Mouse (Mus musculus) ES-E14 (cell line): Measurements from ENCODE around the gene Dab1. TPM values are rescaled to one million over a fixed set of nuclear protein-coding genes. Genes with fewer than 3 reads are reported as not detected.

Source experiments
- DNase-seq: peaks from one replicate; pipeline ENCODE4 v3.0.0-alpha.2; 2013; ENCODE audit warnings: low read depth, low spot score
- H3K27ac ChIP-seq: 2 replicates; pipeline ENCODE4 v1.5.1; 2012; ENCODE audit warnings: low read depth, mild to moderate bottlenecking, low read length, moderate library complexity, mixed read lengths; ENCODE audit not compliant: poor library complexity, insufficient read depth, severe bottlenecking
- H3K36me3 ChIP-seq: 2 replicates; pipeline ENCODE4 v1.6.1; 2012; ENCODE audit warnings: mild to moderate bottlenecking, low read length, moderate library complexity, mixed read lengths; ENCODE audit not compliant: control insufficient read depth, poor library complexity, insufficient read depth, severe bottlenecking
- H3K4me1 ChIP-seq, 2 experiments: fragments of 150-350 bp in 1 of 2; sonication (generic) in 1 of 2; 2 replicates each; pipeline ENCODE4 v1.6.1; 2012; ENCODE audit warnings: low read length in 2 of 2, mild to moderate bottlenecking in 1 of 2, mixed read lengths in 1 of 2; ENCODE audit not compliant: control insufficient read depth in 2 of 2, insufficient read depth in 2 of 2, poor library complexity in 1 of 2
- H3K4me3 ChIP-seq, 2 experiments: fragments of 150-350 bp in 1 of 2; sonication (generic) in 1 of 2; 2 replicates each; pipeline ENCODE4 v1.5.1; 2012; ENCODE audit warnings: low read length in 2 of 2, low read depth in 1 of 2, mild to moderate bottlenecking in 1 of 2, mixed read lengths in 1 of 2; ENCODE audit not compliant: insufficient read depth in 1 of 2, poor library complexity in 1 of 2, severe bottlenecking in 1 of 2
- H3K9ac ChIP-seq: 2 replicates; pipeline ENCODE4 v1.6.1; 2012; ENCODE audit warnings: low read depth, mild to moderate bottlenecking, low read length, mixed read lengths; ENCODE audit not compliant: poor library complexity, insufficient read depth, severe bottlenecking
- H3K9me3 ChIP-seq: fragments of 150-350 bp; sonication (generic); 2 replicates; pipeline ENCODE4 v1.6.1; 2012; ENCODE audit warnings: low read depth, mild to moderate bottlenecking, low read length; ENCODE audit not compliant: control insufficient read depth, insufficient read depth
- CHD2 ChIP-seq: IDR thresholded peaks from 2 replicates; pipeline ENCODE4 v1.6.1; 2014; ENCODE audit warnings: mild to moderate bottlenecking, low read depth, low read length, inconsistent platforms
- HCFC1 ChIP-seq: IDR thresholded peaks from 2 replicates; pipeline ENCODE4 v1.6.1; 2012; ENCODE audit warnings: low read length, inconsistent platforms, borderline replicate concordance; ENCODE audit not compliant: insufficient read depth
- MAFK ChIP-seq: IDR thresholded peaks from 2 replicates; pipeline ENCODE4 v1.6.1; 2014; ENCODE audit warnings: mild to moderate bottlenecking, low read depth, low read length, inconsistent platforms; ENCODE audit not compliant: insufficient read depth
- ZC3H11A ChIP-seq: IDR thresholded peaks from 2 replicates; pipeline ENCODE4 v1.6.1; 2012; ENCODE audit warnings: low read depth, mild to moderate bottlenecking, inconsistent platforms, low read length, borderline replicate concordance
- ZNF384 ChIP-seq: IDR thresholded peaks from 2 replicates; pipeline ENCODE4 v1.6.1; 2012; ENCODE audit warnings: low read depth, low read length, inconsistent platforms
- in situ Hi-C, 2 experiments: fragments of 600-800 bp; cut with MboI; formaldehyde crosslinking; loops; one replicate each; pipeline ENCODE4 v1.15.1; 2025; ENCODE audit warnings: low sequenced_read_pairs in 2 of 2, inconsistent platforms in 1 of 2; ENCODE audit not compliant: unreplicated experiment in 2 of 2
- total RNA-seq: library from RNA; depleted of rRNA; stranded (reverse); fragments of 300-350 nt; gene quantifications from 2 replicates; pipeline ENCODE4 v1.2.3, GENCODE M21; 2012

Dab1 gene
- total RNA-seq, 1 experiment, result 7.9 TPM

GRCm38 (mm10) chr4:103822669-103823068, 203.5 kb downstream of the Dab1 start:
- DNase-seq, result no peak
- TF ChIP-seq ZNF384 (no peak), ZC3H11A (no peak), MAFK (no peak), CHD2 (no peak), HCFC1 (no peak)
- in situ Hi-C loops, result no loop called here
- H3K27ac ChIP-seq, result no peak overlapping the region
- no peaks in the 10 kb centered on the region for H3K9me3 ChIP-seq
- H3K9ac ChIP-seq, result no peak overlapping the region
- H3K36me3 ChIP-seq, result no peaks in the 10 kb centered on the region
- no peak overlapping the region for H3K4me3 ChIP-seq
- no peaks in the 10 kb centered on the region for H3K4me1 ChIP-seq

- Histone ChIP-seq H3K27ac (no peak overlapping the region), H3K9me3 (no peaks in the 10 kb centered on the region), H3K4me1 (no peaks in the 10 kb centered on the region), H3K36me3 (no peaks in the 10 kb centered on the region), H3K9ac (no peak overlapping the region), H3K4me3 (no peak overlapping the region)
- DNase-seq, result peak; percentile 63
- TF ChIP-seq ZNF384, result no peak
- no peak for TF ChIP-seq CHD2
- TF ChIP-seq ZC3H11A, result no peak
- no peak for TF ChIP-seq MAFK
- no peak for TF ChIP-seq HCFC1
- in situ Hi-C loops, result no loop called here
These were observed 219.2 kb downstream of the Dab1 start for GRCm38 (mm10) chr4:103838377-103838776.

GRCm38 (mm10) chr4:103839541-103839940, 220.4 kb downstream of the Dab1 start:
- Histone ChIP-seq H3K9me3 (no peaks in the 10 kb centered on the region), H3K27ac (no peak overlapping the region), H3K9ac (no peak overlapping the region), H3K36me3 (no peaks in the 10 kb centered on the region), H3K4me1 (peaks cover 0 to 3% of the 10 kb centered on the region in 2 experiments; a peak in 1 of 4 replicates), H3K4me3 (no peak overlapping the region)
- DNase-seq, result no peak
- no peak for TF ChIP-seq CHD2
- TF ChIP-seq ZNF384, result no peak
- TF ChIP-seq HCFC1, result no peak
- no peak for TF ChIP-seq ZC3H11A
- no peak for TF ChIP-seq MAFK
- in situ Hi-C loops, result no loop called here

- H3K36me3 ChIP-seq, result no peaks in the 10 kb centered on the region
- H3K4me1 ChIP-seq, result peaks cover 0 to 3% of the 10 kb centered on the region in 2 experiments; a peak in 1 of 4 replicates
- DNase-seq, result no peak
- no peak overlapping the region for H3K9ac ChIP-seq
- H3K4me3 ChIP-seq, result no peak overlapping the region
- no peak overlapping the region for H3K27ac ChIP-seq
- H3K9me3 ChIP-seq, result no peaks in the 10 kb centered on the region
- no peak for TF ChIP-seq MAFK
- no peak for TF ChIP-seq ZNF384
- no peak for TF ChIP-seq ZC3H11A
- no peak for TF ChIP-seq CHD2
- TF ChIP-seq HCFC1, result no peak
- in situ Hi-C loops, result no loop called here
These were observed 222.0 kb downstream of the Dab1 start for GRCm38 (mm10) chr4:103841126-103841525.

GRCm38 (mm10) chr4:103844635-103845034, 225.5 kb downstream of the Dab1 start:
- H3K9me3 ChIP-seq, result no peaks in the 10 kb centered on the region
- peaks cover 0 to 3% of the 10 kb centered on the region in 2 experiments; a peak in 1 of 4 replicates for H3K4me1 ChIP-seq
- in situ Hi-C loops, result no loop called here
- H3K27ac ChIP-seq, result no peak overlapping the region
- no peaks in the 10 kb centered on the region for H3K36me3 ChIP-seq
- H3K4me3 ChIP-seq, result no peak overlapping the region
- no peak for DNase-seq
- H3K9ac ChIP-seq, result no peak overlapping the region
- TF ChIP-seq CHD2 (no peak), ZC3H11A (no peak), ZNF384 (no peak), MAFK (no peak), HCFC1 (no peak)
